Mouse (Mus musculus) megakaryocyte, embryonic 14.5 days (primary cell): ENCODE measurements around the gene Gm20422. TPM values are rescaled to one million over a fixed set of nuclear protein-coding genes. Genes with fewer than 3 reads are reported as not detected.
"Not testable (repeated sequence)": the region's sequence is repeated elsewhere in the genome, so short reads cannot be mapped to it uniquely, and the experiment has no call there.

Source experiments
- H3K27me3 ChIP-seq: replicated peaks from 2 replicates; pipeline ENCODE3; 2012; ENCODE audit warnings: inconsistent platforms
- H3K36me3 ChIP-seq: replicated peaks from 2 replicates; pipeline ENCODE3; 2012; ENCODE audit warnings: low read length, inconsistent platforms, mixed read lengths
- H3K4me1 ChIP-seq: 2 replicates; pipeline ENCODE4 v1.6.1; 2012; ENCODE audit warnings: inconsistent platforms
- H3K4me3 ChIP-seq: replicated peaks from 2 replicates; pipeline ENCODE3; 2012; ENCODE audit warnings: moderate library complexity, mild to moderate bottlenecking, inconsistent platforms
- H3K9me3 ChIP-seq: 2 replicates; pipeline ENCODE4 v1.6.1; 2012; ENCODE audit warnings: inconsistent platforms
- FLI1 ChIP-seq: IDR thresholded peaks from 2 replicates; pipeline ENCODE4 v1.6.1; 2012; ENCODE audit warnings: low read length, inconsistent platforms, mixed read lengths
- GATA1 ChIP-seq: IDR thresholded peaks from 3 replicates; pipeline ENCODE4 v1.6.1; 2012; ENCODE audit warnings: mixed read lengths, low read length, inconsistent platforms, borderline replicate concordance
- polyA plus RNA-seq: library from polyadenylated mRNA; stranded (reverse); fragments of >175 nt; gene quantifications from 2 replicates; pipeline ENCODE4 v1.2.3, GENCODE M21; 2012; ENCODE audit warnings: low replicate concordance; ENCODE audit not compliant: insufficient read depth

Gene Gm20422
- polyA plus RNA-seq, 1 experiment: not detected

- Histone ChIP-seq H3K4me3 (peak overlapping the region; percentile 99), H3K9me3 (0 out of 2 replicates have a peak, but pooled peaks cover 2% of the 10 kb centered on the region), H3K4me1 (peaks cover 32% of the 10 kb centered on the region), H3K27me3 (no peaks in the 10 kb centered on the region), H3K36me3 (peaks cover 27% of the 10 kb centered on the region)
- TF ChIP-seq GATA1: peak; percentile 69; the same call in 1 of the 3 replicates
- TF ChIP-seq FLI1: peak; percentile 76
Observed at GRCm38 (mm10) chr8:69716403-69717231, 58.1 kb downstream of the Gm20422 start.

GRCm38 (mm10) chr8:69715366-69715765 lies 59.3 kb downstream of the Gm20422 start:
- Histone ChIP-seq H3K9me3 (no peaks in the 10 kb centered on the region), H3K4me1 (peaks cover 32% of the 10 kb centered on the region), H3K27me3 (no peaks in the 10 kb centered on the region), H3K36me3 (peaks cover 37% of the 10 kb centered on the region), H3K4me3 (peak overlapping the region; percentile 87)
- TF ChIP-seq GATA1 (no peak), FLI1 (no peak)

- Histone ChIP-seq H3K4me1 (peaks cover 32% of the 10 kb centered on the region), H3K27me3 (no peaks in the 10 kb centered on the region), H3K4me3 (no peak overlapping the region), H3K9me3 (0 out of 2 replicates have a peak, but pooled peaks cover 3% of the 10 kb centered on the region), H3K36me3 (peaks cover 55% of the 10 kb centered on the region)
- TF ChIP-seq GATA1 (no peak), FLI1 (no peak)
Observed at GRCm38 (mm10) chr8:69713516-69713915, 61.2 kb downstream of the Gm20422 start.

GRCm38 (mm10) chr8:69710624-69711023 lies 64.1 kb downstream of the Gm20422 start, which contains the start of gene Zfp869:
Gene Zfp869 (minus strand): TSS chr8:69710724.
- Histone ChIP-seq H3K36me3 (peaks cover 84% of the 10 kb centered on the region), H3K9me3 (peaks cover 28% of the 10 kb centered on the region), H3K4me1 (peaks cover 26% of the 10 kb centered on the region), H3K4me3 (peak within 1 kb of the TSS; percentile 11)
- H3K27me3 ChIP-seq: not testable (repeated sequence)

- H3K4me1 ChIP-seq: no peaks in the 10 kb centered on the region; the same call in 1 of the 2 replicates
- no peaks in the 10 kb centered on the region for H3K27me3 ChIP-seq
- peak overlapping the region; percentile 33 for H3K4me3 ChIP-seq
- peaks cover 39% of the 10 kb centered on the region for H3K9me3 ChIP-seq
- H3K36me3 ChIP-seq: peaks cover 42% of the 10 kb centered on the region
- TF ChIP-seq GATA1 (no peak), FLI1 (no peak)
Observed at GRCm38 (mm10) chr8:69701810-69702209, 72.9 kb downstream of the Gm20422 start.

Other genes with a start within 250 kb of the Gm20422 start
- gene Zfp868, start 149.3 kb downstream of the Gm20422 start, polyA plus RNA-seq: 0.07 and 1.4 TPM in 2 replicates
- not detected in 2 replicates for gene Zfp964, start 120.4 kb downstream of the Gm20422 start, polyA plus RNA-seq
- 0.32 TPM in 1 of 2 replicates, not detected in the other for gene Zfp869, start 64.2 kb downstream of the Gm20422 start, polyA plus RNA-seq
- 0.22 TPM in 1 of 2 replicates, not detected in the other for gene Zfp963, start 24.9 kb downstream of the Gm20422 start, polyA plus RNA-seq
- gene Atp13a1, start 16.3 kb upstream of the Gm20422 start, polyA plus RNA-seq: 21.5 and 34.8 TPM in 2 replicates
- gene Zfp866, start 16.3 kb upstream of the Gm20422 start, polyA plus RNA-seq: not detected in 2 replicates
- gene Gmip, start 33.8 kb upstream of the Gm20422 start, polyA plus RNA-seq: 7.0 and 14.6 TPM in 2 replicates
- gene Lpar2, start 47.5 kb upstream of the Gm20422 start, polyA plus RNA-seq: 0.08 TPM in 1 of 2 replicates, not detected in the other
- 1.7 TPM in 1 of 2 replicates, not detected in the other for gene Pbx4, start 57.6 kb upstream of the Gm20422 start, polyA plus RNA-seq
- gene Cilp2, start 112.8 kb upstream of the Gm20422 start, polyA plus RNA-seq: 0.20 TPM in 1 of 2 replicates, not detected in the other
- gene Tssk6, start 127.3 kb upstream of the Gm20422 start, polyA plus RNA-seq: 1.3 and 5.3 TPM in 2 replicates
- gene Ndufa13, start 127.7 kb upstream of the Gm20422 start, polyA plus RNA-seq: 31.7 and 195 TPM in 2 replicates
- 4.7 and 13.7 TPM in 2 replicates for gene Yjefn3, start 127.8 kb upstream of the Gm20422 start, polyA plus RNA-seq
- gene Gatad2a, start 221.5 kb upstream of the Gm20422 start, polyA plus RNA-seq: 83.9 and 88.5 TPM in 2 replicates